Mouse (Mus musculus): ENCODE measurements at regions not wholly inside any gene's neighbourhood (a gene's known extent, or its start where the extent isn't known, plus 50 kb on each side); places are given as distances from the start of the nearest gene placed in this dataset.

DNA sequence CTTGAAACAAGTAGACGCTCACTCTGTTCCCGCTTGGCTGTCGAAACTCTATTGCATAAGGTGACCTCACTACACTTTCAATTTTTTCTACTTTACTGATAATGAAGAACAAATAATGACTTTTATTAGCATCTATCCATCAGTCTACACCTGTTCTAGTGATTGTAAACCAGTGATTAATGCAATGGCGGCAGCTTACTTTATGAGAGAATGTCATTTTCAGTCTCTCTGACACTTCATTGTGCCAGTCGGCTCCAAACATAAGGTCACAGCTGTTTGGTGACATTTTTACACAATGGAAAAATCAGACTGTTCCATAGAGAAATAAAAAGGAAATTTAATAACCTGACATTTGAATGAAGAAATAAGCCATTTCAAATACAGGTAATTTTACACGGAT is 817.5 kb downstream of the Slitrk6 start:
- TF ChIP-seq POLR2A (IDR thresholded peaks at IDR 0.05; ENCODE audit: insufficient read length, low read depth) (no peak), TCF3 (IDR thresholded peaks at IDR 0.05; ENCODE audit: insufficient read length, low read depth) (no peak), CEBPB (IDR thresholded peaks at IDR 0.05; ENCODE audit: insufficient read depth, poor library complexity, severe bottlenecking) (no peak), POLR2AphosphoS2 (IDR thresholded peaks at IDR 0.05; ENCODE audit: insufficient read length, low read depth) (no peak), E2F4 (IDR thresholded peaks at IDR 0.05; ENCODE audit: insufficient read depth) (no peak), USF1 (IDR thresholded peaks at IDR 0.05; ENCODE audit: low read depth) (no peak), MYOG (IDR thresholded peaks at IDR 0.05; ENCODE audit: control insufficient read depth in 1 of 3, insufficient read depth in 1 of 3, insufficient read length in 2 of 3, low read depth in 2 of 3) (no peak)
